Mouse (Mus musculus) frontal cortex, adult 2 months (tissue): Measurements from ENCODE around the gene Neurog1. TPM values are rescaled to one million over a fixed set of nuclear protein-coding genes. Genes with fewer than 3 reads are reported as not detected.

Experiments used
- DNase-seq, 2 experiments: peaks; one replicate each; pipeline ENCODE4 v3.0.0; 2022; ENCODE audit warnings: low spot score in 1 of 2; ENCODE audit errors: extremely low spot score in 1 of 2
- polyA plus RNA-seq: library from polyadenylated mRNA; depleted of rRNA; stranded (reverse); fragments of >200 nt; gene quantifications from 2 replicates; pipeline ENCODE4 v1.2.3, GENCODE M21; 2012; rRNA removed

Neurog1 gene
- polyA plus RNA-seq, 1 experiment = 0.24 TPM

DNA sequence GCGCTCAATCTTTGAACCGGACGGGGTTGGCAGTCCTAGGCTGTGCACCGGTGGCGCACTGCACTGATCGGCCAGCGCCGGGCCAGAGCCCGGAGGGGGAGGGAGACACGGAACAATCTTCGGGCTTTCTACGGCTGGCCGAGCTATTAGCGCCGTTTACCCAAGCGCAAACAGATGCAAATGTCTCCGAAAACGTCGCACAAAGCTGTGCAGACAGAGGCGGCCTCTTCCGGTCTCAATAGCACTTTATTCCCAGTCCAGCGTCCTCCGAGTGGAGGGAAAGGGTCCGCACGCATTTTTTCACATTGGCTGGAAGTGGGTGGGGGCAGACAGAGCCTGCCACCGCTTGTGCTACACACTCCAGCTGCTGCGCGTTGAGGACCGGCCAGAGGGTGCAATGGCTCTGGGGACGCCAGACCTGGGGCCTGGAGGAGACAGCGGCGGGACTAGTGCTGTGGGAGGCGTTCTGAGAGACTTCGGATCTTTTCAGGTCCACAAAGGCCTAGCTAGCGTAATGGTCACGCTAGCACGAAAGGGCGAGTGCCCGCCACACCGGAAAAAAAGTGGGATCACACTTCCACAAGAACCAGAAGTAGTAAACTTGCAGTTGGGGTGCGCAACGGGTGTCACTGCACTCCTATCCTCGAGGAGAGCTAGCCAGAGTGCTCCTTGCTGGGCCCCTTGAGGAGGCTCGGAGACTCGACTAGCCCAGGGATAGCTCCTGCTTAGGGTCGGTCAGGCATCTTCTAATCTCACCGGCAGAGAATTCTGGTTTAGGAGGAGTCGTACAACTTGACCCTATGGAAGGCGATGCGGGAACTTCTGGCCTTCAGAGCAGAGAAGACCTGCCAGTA lies 29.7 kb downstream of the Neurog1 start:
- DNase-seq = peak; percentile 28 to 43

DNA sequence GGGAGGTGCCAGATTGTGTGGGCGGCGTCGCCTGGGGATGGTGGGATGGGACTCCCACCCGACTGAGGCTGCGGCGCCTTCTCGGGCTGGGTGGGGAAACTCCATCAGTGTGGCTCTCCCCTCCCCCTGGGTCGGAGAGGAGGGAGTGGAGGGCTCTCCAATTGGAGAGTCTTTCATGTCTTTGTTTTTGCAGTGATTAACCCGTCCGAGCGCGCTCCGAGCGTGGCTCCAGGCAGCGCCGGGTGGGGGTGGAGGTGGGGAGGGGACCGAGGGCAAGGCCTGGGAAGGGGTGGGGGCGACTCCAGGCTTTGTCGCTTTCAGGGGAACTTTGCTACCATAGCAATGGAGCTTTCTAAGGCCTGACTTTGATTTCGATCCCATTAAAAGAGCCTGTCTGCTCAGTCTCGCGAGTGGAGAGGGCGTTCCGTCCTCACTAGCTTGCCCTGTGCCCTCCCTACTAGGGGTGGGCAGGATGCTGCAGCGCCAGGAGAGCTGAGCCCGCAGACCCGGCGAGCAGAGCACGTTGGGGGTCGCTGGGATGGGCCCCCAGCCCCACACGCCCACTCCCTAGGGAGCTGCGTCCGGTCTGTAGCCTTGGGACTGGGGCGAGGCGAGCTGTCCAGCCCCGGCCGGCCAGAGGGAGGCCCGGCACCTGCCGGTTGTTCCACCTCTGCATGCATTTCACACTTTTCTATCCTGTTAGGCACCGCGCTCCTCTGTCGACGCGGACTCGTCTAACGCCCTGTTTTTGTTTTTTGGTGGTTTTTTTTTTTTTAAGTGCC lies 30.6 kb downstream of the Neurog1 start:
- peak in 1 of 2 experiments; percentile 22 for DNase-seq

DNA sequence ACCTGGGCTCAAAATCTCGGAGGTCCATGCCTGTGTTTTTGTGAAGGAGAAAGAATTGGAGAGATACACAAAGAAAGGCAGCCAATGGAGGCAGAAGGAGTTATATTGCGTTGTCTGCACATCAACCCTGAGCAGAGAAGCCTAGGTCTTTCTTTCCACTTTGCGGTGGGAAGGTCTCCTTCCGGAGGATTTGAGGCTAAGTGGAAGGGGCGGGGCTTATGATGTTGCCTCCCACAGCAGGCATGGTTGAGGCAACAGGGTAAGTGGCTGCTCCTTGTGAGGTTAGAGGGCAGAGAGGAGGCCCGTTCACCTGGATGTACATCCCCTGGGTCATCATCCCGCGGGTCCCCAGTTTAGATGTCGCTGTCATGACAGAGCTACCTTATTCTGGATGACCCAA lies 32.7 kb downstream of the Neurog1 start:
- no peak for DNase-seq

DNA sequence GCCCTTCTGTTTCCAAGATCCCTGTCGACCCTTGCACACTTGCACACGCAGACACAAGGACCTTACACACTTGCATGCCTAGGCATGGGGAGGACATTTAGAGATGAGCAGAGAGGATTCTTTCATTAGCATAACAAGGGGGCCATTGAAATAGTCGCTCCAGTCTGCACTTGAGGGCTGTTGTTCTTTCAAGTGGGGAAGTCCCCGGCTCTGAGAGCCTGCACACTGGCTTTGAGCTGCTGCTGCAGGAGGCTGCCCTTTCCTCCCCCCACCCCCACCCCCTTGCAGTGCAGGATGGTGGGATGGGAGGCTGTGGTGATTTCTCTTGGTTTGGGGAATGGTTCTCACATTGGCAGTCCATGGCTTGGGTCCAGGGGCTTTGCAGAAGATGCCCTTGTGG lies 35.9 kb downstream of the Neurog1 start:
- DNase-seq = no peak

DNA sequence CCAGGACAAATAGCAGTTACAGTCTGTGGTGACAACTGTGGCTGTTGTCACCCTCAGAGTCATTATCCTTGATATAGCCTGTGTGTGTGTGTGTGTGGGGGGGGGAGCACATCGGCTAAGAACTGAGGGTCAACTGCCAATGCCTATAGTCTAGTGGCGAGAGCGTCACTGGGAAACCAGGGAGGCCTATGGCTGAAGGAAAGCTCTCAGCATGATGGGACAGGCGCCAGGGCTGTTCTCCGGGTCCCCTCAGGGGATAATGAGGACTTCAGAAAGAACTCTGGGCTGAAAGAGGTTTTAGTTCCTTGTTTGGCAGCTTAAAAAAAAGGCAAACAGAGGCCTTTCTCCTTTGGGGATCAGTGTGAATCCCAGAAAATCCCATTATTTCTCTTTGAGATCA lies 37.3 kb downstream of the Neurog1 start:
- peak in 1 of 2 experiments; percentile 30 for DNase-seq

DNA sequence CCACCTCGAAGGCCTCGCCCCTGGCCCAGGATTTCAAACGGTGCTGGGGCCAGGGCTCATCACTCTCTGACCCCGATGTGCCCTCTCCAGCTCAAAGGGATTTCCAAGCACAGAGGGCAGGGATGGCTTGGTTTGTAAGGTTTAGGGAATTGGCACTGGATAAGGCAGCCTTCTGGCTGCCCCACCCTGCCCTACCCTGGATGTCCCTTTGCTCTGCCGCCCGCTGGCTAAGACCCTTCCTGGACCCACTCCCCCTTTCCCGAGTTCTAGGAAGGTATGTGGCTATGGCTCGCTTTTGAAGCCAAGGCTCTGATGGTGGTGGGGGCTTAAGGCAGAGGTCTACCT lies 42.9 kb downstream of the Neurog1 start:
- no peak for DNase-seq

DNA sequence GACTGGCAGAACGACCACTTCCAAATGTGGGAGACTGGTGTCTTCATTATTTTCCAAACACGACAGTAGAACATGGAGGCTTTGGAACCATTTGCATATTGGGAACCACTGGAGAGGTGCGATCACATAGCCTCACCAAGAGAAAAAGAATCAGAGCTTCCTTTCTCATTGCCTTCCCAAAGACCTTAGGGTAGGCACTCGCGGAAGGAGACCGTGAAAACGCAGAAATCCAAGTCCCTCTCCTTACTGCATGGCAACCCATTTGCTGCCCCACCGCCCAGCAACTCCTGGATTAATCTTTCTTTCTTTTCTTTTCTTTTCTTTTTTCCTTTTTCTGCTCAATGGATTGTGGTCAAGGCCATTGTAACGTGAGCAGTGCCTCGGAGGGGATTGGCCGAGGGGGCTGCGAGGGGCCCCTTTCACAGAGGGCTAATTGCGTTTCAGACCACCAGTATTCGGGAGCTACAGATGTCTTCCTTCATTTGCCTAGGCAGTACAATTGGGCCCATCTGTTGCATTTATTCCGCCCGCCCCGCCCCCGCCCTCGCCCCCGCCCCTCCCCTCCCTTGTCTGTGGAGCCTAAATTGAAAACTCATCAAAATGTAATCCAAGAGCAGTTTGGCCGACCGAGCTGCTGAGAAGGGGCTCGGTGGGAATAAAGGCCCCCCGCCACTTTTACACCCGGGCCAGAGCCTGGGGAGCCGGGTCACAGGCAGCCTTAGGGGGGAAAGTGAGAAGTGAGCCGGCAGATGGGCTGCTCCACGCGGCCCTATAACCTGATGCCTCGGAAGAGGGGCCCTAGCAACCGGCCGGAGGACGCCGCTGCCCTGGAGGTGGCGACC lies 43.5 kb downstream of the Neurog1 start:
- no peak for DNase-seq

Other genes with a start within 250 kb of the Neurog1 start
- 126 and 145 TPM in 2 replicates for gene H2afy, start 115.8 kb downstream of the Neurog1 start, polyA plus RNA-seq
- 2.1 and 2.2 TPM in 2 replicates for gene Tifab, start 73.3 kb downstream of the Neurog1 start, polyA plus RNA-seq
- 125 and 137 TPM in 2 replicates for gene Cxcl14, start 44.4 kb upstream of the Neurog1 start, polyA plus RNA-seq
- not detected in 2 replicates for gene Gm3045, start 174.4 kb upstream of the Neurog1 start, polyA plus RNA-seq
- 0.04 TPM in 2 replicates for gene Slc25a48, start 186.2 kb upstream of the Neurog1 start, polyA plus RNA-seq
- gene Il9, start 230.1 kb upstream of the Neurog1 start, polyA plus RNA-seq = not detected in 2 replicates